Mouse (Mus musculus) Patski (cell line): ENCODE data around the gene Rasgrf1. TPM values are rescaled to one million over a fixed set of nuclear protein-coding genes. Genes with fewer than 3 reads are reported as not detected.
"Not testable (repeated sequence)": the region's sequence is repeated elsewhere in the genome, so short reads cannot be mapped to it uniquely, and the experiment has no call there.

Source experiments
- ATAC-seq: fragments of 100-300 bp; one replicate; pipeline ENCODE4 v1.8.0; 2021
- CTCF ChIA-PET: fragments of 350-600 bp; sonication (Branson Sonifier 250); formaldehyde crosslinking; loops from one replicate; lab custom pipeline; 2022; ENCODE audit warnings: inconsistent platforms; lab: Charles Lee
- POLR2A ChIA-PET: fragments of 350-600 bp; sonication (Branson Sonifier 250); formaldehyde crosslinking; loops from one replicate; lab custom pipeline; 2022; ENCODE audit warnings: antibody characterized with exemption, inconsistent platforms; lab: Charles Lee
- DNase-seq: peaks from one replicate; pipeline ENCODE4 v3.0.0-alpha.2; 2011; ENCODE audit warnings: low read depth, low spot score
- H3K27me3 ChIP-seq: fragments of 371-371 bp; one replicate; pipeline ENCODE4 v1.5.1; 2021
- CTCF ChIP-seq: fragments of 100-300 bp; IDR thresholded peaks from one replicate; pipeline ENCODE4 v1.5.1; 2021
- in situ Hi-C: fragments of 300-500 bp; cut with MboI; formaldehyde crosslinking; loops from 3 replicates; pipeline ENCODE4 v1.11.1; 2018; ENCODE audit warnings: low pct_unique_long_range_greater_than_20kb, mixed read lengths
- polyA plus RNA-seq: library from polyadenylated mRNA; unstranded; gene quantifications from one replicate; pipeline ENCODE4 v1.2.3, GENCODE M21; 2021

The Rasgrf1 gene
- polyA plus RNA-seq, 1 experiment from 2014 or later = not detected

DNA sequence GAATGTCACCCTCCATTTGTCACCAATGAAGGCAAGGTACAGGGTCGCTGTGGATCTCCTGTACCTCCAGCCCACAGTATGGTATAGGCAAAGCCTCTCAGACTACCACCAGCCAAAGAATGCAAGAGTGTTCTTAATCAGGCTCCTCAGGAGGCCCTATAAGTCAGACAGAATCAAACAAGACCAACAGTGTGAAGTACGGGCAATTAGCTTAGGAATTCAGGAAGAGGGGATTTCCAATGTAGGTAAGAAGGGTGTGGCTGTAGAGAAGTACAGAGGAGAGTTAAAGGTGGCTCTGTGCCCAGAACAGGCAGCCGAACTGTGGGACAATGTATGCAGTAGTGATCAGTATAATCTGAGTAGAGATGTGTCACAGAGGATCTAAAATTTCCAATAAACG, 126.6 kb downstream of the Rasgrf1 start:
- H3K27me3 ChIP-seq = peaks cover 5% of the 10 kb centered on the region
- in situ Hi-C loops = no loop called here
- ATAC-seq (no peak), DNase-seq (no peak)
- TF ChIP-seq CTCF = no peak
- CTCF ChIA-PET = no interaction called here
- POLR2A ChIA-PET = no interaction called here

GRCm38 (mm10) chr9:90038535-90038934, 128.8 kb downstream of the Rasgrf1 start:
- in situ Hi-C loops = no loop called here
- no peak for DNase-seq
- no peak for ATAC-seq
- no peak for TF ChIP-seq CTCF
- no peaks in the 10 kb centered on the region for H3K27me3 ChIP-seq
- ChIA-PET CTCF (interaction anchor here (1.1 kb wide), 1 partner anchor 20 kb away, joined by 3 read pairs; no protein-coding TSS in a partner anchor), POLR2A (no interaction called here)

GRCm38 (mm10) chr9:90040916-90041315, 131.2 kb downstream of the Rasgrf1 start:
- no peaks in the 10 kb centered on the region for H3K27me3 ChIP-seq
- no peak for TF ChIP-seq CTCF
- ATAC-seq (no peak), DNase-seq (no peak)
- POLR2A ChIA-PET = no interaction called here
- in situ Hi-C loops = no loop called here
- CTCF ChIA-PET = interaction anchor here (0.8 to 0.9 kb wide), 2 partner anchors 13 to 18 kb away, joined by 3 read pairs; partner anchors contain the start of gene Ctsh

- H3K27me3 ChIP-seq = no peaks in the 10 kb centered on the region
- in situ Hi-C loops = no loop called here
- TF ChIP-seq CTCF = no peak
- DNase-seq (no peak), ATAC-seq (no peak)
- ChIA-PET CTCF (no interaction called here), POLR2A (no interaction called here)
Observed at GRCm38 (mm10) chr9:90041556-90041955, 131.8 kb downstream of the Rasgrf1 start.

DNA sequence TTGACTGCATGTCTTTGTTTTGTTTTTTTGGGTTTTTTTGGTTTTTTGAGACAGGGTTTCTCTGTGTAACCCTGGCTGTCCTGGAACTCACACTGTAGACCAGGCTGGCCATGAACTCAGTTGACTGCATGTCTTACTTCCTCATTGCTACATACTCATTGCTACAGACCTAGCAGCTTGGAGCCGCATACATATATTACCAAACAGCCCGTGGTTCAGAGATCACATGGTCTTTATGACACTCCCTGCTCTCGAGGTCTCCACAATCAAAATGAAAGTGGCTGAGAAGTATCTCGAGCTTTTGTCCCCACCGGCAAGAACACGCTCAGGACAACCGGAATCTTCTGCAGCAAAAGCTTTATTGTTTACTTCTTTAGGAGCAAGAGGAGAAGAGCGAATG, 133.2 kb downstream of the Rasgrf1 start:
- ATAC-seq, in situ Hi-C loops, H3K27me3 ChIP-seq, DNase-seq, POLR2A ChIA-PET, CTCF ChIA-PET: not testable (repeated sequence)

DNA sequence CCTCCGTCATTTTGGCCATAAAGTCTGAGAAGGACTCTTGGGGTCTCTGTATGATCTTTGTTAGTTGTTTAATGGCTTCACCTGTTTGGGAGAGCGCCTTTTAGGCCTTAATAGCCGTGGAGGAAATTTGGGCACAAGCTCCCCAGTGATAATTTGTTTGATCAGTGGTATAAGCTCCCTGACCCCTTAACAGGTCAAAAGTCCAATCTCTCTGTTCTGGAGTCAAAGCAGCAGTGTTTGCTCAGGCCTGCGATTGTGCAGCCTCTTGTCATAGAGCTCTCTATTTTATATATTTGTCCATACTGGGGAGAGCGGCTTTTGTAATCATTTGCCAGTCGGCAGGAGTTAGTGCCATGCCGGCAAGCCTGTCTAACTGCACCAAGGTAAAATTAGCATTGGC, 135.5 kb downstream of the Rasgrf1 start:
- ATAC-seq = no peak
- CTCF ChIA-PET = interaction anchor here (1.1 kb wide), 1 partner anchor 81 kb away, joined by 3 read pairs; no protein-coding TSS in a partner anchor
- in situ Hi-C loops = no loop called here

GRCm38 (mm10) chr9:90047937-90048627, 138.4 kb downstream of the Rasgrf1 start:
- DNase-seq = no peak

More for the DNA sequence above, 135.5 kb downstream of the Rasgrf1 start:
- POLR2A ChIA-PET = no interaction called here
- no peak for DNase-seq
- no peak for TF ChIP-seq CTCF
- H3K27me3 ChIP-seq = no peaks in the 10 kb centered on the region

DNA sequence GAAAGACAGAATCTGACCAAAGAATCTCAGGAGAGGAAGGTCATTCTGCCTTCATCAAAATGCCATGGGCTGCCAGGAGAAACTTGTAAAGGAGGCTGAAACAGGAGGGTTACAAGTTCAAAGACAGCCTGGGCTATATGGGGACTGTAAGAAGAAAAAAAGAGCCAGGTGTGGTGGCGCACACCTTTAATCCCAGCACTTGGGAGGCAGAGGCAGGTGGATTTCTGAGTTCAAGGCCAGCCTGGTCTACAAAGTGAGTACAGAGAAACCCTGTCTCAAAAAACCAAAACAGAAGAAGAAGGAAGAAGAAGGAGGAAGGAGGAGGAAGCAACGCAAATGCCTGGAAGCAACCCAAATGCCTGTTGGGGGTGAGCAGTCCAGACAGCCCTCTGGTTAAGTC, 144.1 kb downstream of the Rasgrf1 start, which contains the start of gene Ctsh:
Gene Ctsh, plus strand, starts transcription at position 301 of the 400 bp plus-strand sequence.
- ATAC-seq (no peak), DNase-seq (no peak)
- H3K27me3 ChIP-seq = no peaks in the 10 kb centered on the region
- ChIA-PET POLR2A (no interaction called here), CTCF (interaction anchor here (1.0 kb wide), 1 partner anchor 13 kb away, joined by 3 read pairs; no protein-coding TSS in a partner anchor)
- in situ Hi-C loops = no loop called here
- no peak for TF ChIP-seq CTCF

More at GRCm38 (mm10) chr9:90047937-90048627, 138.4 kb downstream of the Rasgrf1 start:
- TF ChIP-seq CTCF = no peak
- in situ Hi-C loops = no loop called here
- ChIA-PET CTCF (no interaction called here), POLR2A (no interaction called here)
- no peak for ATAC-seq
- no peaks in the 10 kb centered on the region for H3K27me3 ChIP-seq

DNA sequence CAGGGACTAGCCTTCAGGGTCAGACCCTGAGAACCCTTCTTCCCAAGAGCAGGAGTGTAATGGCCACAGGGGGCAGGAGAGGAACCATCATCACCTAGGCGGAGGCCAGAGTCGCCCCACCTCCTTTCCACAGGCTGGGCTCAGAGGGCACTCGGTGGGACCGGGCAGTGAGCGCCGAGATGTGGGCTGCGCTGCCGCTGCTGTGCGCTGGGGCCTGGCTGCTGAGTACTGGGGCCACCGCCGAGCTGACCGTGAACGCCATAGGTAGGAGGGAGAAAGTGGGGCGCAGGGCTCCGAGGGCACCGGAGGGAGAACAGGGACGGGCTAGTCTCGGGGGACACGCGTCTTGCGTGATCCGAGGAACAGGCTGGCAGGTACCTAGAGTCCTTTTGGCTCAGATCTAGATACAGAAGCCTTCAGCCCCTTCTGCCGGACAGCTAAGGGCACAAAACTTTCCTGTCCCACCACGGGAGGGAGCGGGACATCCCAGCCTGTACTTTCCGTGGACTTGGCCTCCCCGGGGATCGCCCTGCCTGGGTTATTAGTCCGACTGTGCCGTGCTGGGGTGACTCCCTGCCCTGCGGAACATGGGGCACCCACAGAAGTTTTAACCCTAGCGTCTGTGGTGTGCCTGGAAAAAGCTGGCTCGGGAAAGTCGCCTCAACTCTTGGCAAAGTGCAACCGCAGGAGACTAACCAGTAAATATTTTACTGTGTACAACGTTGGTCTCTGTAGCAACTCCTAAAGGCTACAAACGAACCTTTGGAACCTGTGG, 144.8 kb downstream of the Rasgrf1 start:
- no peaks in the 10 kb centered on the region for H3K27me3 ChIP-seq
- TF ChIP-seq CTCF = peak; percentile 59
- ATAC-seq = peak; percentile 98
- DNase-seq = no peak
- in situ Hi-C loops = no loop called here
- CTCF ChIA-PET = interaction anchor here (1.0 kb wide), 1 partner anchor 14 kb away, joined by 3 read pairs; no protein-coding TSS in a partner anchor
- POLR2A ChIA-PET = no interaction called here

GRCm38 (mm10) chr9:90055409-90055808, 145.7 kb downstream of the Rasgrf1 start:
- ChIA-PET CTCF (interaction anchor here (1.1 kb wide), 1 partner anchor 16 kb away, joined by 3 read pairs; no protein-coding TSS in a partner anchor), POLR2A (no interaction called here)
- ATAC-seq = no peak
- no peak for DNase-seq
- TF ChIP-seq CTCF = no peak
- in situ Hi-C loops = no loop called here
- no peaks in the 10 kb centered on the region for H3K27me3 ChIP-seq

- ChIA-PET POLR2A (no interaction called here), CTCF (interaction anchor here (1.1 kb wide), 1 partner anchor 16 kb away, joined by 3 read pairs; no protein-coding TSS in a partner anchor)
- DNase-seq (no peak), ATAC-seq (no peak)
- TF ChIP-seq CTCF = no peak
- H3K27me3 ChIP-seq = no peaks in the 10 kb centered on the region
- in situ Hi-C loops = no loop called here
Observed at GRCm38 (mm10) chr9:90055911-90056310, 146.2 kb downstream of the Rasgrf1 start.
